In genomic region chr7:37496491-37496890, GRCm38 (mm10) we compare ENCODE assay signal across 14 mouse cellular contexts.
"Had no signal": no experiment of that assay in that cellular context is flagged by ENCODE, and none has a peak within 500 bp of the region (broad histone marks: within the 10 kb centered on the region; RNA-seq: fewer than 3 reads in every experiment).

No protein-coding gene starts in this region.

- H3K9ac ChIP-seq: hindbrain, embryonic 14.5 days; intestine, embryonic 15.5 days; limb, embryonic 12.5 days; liver, embryonic 13.5 days; liver, postnatal 0 days; neural tube, embryonic 13.5 days had no signal

- H3K36me3 ChIP-seq: intestine, embryonic 15.5 days; limb, embryonic 12.5 days; liver, embryonic 13.5 days had no signal

- H3K4me3 ChIP-seq: hindbrain, embryonic 10.5 days; intestine, embryonic 15.5 days; layer of hippocampus, adult 2 months; limb, embryonic 12.5 days; liver, embryonic 13.5 days; megakaryocyte, embryonic 14.5 days; neural tube, embryonic 13.5 days had no signal

- H3K4me2 ChIP-seq: hindbrain, embryonic 14.5 days; intestine, embryonic 15.5 days; limb, embryonic 12.5 days; liver, embryonic 13.5 days; neural tube, embryonic 13.5 days had no signal

- H3K27me3 ChIP-seq: intestine, embryonic 15.5 days; limb, embryonic 12.5 days; liver, embryonic 13.5 days; megakaryocyte, embryonic 14.5 days; neural tube, embryonic 13.5 days had no signal

- ATAC-seq: intestine, embryonic 15.5 days; liver, postnatal 0 days had no signal

- H3K4me1 ChIP-seq: limb, embryonic 12.5 days; liver, embryonic 13.5 days; megakaryocyte, embryonic 14.5 days had no signal

- H3K9me3 ChIP-seq: hindbrain, embryonic 10.5 days; intestine, embryonic 15.5 days; limb, embryonic 12.5 days; liver, embryonic 13.5 days; neural tube, embryonic 13.5 days had no signal

- H3K27ac ChIP-seq: hindbrain, embryonic 10.5 days; hindbrain, embryonic 14.5 days; intestine, embryonic 15.5 days; layer of hippocampus, adult 2 months; limb, embryonic 12.5 days; liver, embryonic 13.5 days; macrophage; neural tube, embryonic 13.5 days had no signal

- DNase-seq: kidney, postnatal 36 days; liver; liver, embryonic 13.5 days; liver, postnatal 0 days; midbrain, embryonic 14.5 days; right cerebral cortex, postnatal 14 days had no signal
